8 mouse cellular contexts compared by ENCODE assay signal in genomic region chr8:72261019-72261418, GRCm38 (mm10). TPM values are rescaled to one million over a fixed set of nuclear protein-coding genes. Genes with fewer than 3 reads are reported as not detected.
DNase-seq lines count a peak whose midpoint lies in the region; ATAC-seq lines count a peak whose summit lies in the region.

No protein-coding gene starts in this region.

- DNase-seq in right cerebral cortex, adult 18-20 months: peak; percentile 39
- no peak for DNase-seq in right cerebral cortex, postnatal 36 days (ENCODE audit: low spot score in 2 of 2)
- peak; percentile 56 to 74 for DNase-seq in adrenal gland, postnatal 36 days
- peak; percentile 78 for DNase-seq in forebrain, embryonic 11.5 days (ENCODE audit: low spot score)
- DNase-seq in hindbrain, embryonic 11.5 days (ENCODE audit: low spot score): peak; percentile 80
- DNase-seq in limb, embryonic 10.5 days (ENCODE audit: low spot score): peak; percentile 60
- DNase-seq in testis, postnatal 10 days (ENCODE audit: low spot score): peak; percentile 59

- H3K4me1 ChIP-seq in forebrain, embryonic 11.5 days (replicated peaks; ENCODE audit: control insufficient read depth, insufficient read depth, low read length): no peaks in the 10 kb centered on the region
- H3K4me1 ChIP-seq in hindbrain, embryonic 11.5 days (replicated peaks; ENCODE audit: control insufficient read depth, insufficient read depth, low read length): no peaks in the 10 kb centered on the region
- H3K4me1 ChIP-seq in limb, embryonic 10.5 days: no peaks in the 10 kb centered on the region
- no peaks in the 10 kb centered on the region for H3K4me1 ChIP-seq in midbrain, embryonic 16.5 days (ENCODE audit: control insufficient read depth, insufficient read depth, low read length)

- no peak overlapping the region for H3K4me2 ChIP-seq in forebrain, embryonic 11.5 days (ENCODE audit: low read depth, low read length, severe bottlenecking)
- H3K4me2 ChIP-seq in hindbrain, embryonic 11.5 days (replicated peaks; ENCODE audit: low read depth, low read length): no peak overlapping the region
- no peak overlapping the region for H3K4me2 ChIP-seq in midbrain, embryonic 16.5 days (ENCODE audit: low read length)

- H3K27me3 ChIP-seq in forebrain, embryonic 11.5 days (ENCODE audit: control insufficient read depth, insufficient read depth, low read length): no peaks in the 10 kb centered on the region
- no peaks in the 10 kb centered on the region for H3K27me3 ChIP-seq in hindbrain, embryonic 11.5 days (ENCODE audit: control insufficient read depth, insufficient read depth, low read length)
- no peaks in the 10 kb centered on the region for H3K27me3 ChIP-seq in limb, embryonic 10.5 days (ENCODE audit: low read depth, poor library complexity, severe bottlenecking)
- H3K27me3 ChIP-seq in midbrain, embryonic 16.5 days (ENCODE audit: control insufficient read depth, insufficient read depth, low read depth, low read length): no peaks in the 10 kb centered on the region

- H3K9me3 ChIP-seq in forebrain, embryonic 11.5 days (ENCODE audit: control insufficient read depth, low read length): no peaks in the 10 kb centered on the region
- H3K9me3 ChIP-seq in hindbrain, embryonic 11.5 days (ENCODE audit: control insufficient read depth, low read length): no peaks in the 10 kb centered on the region
- no peaks in the 10 kb centered on the region for H3K9me3 ChIP-seq in limb, embryonic 10.5 days (replicated peaks)
- H3K9me3 ChIP-seq in midbrain, embryonic 16.5 days (replicated peaks; ENCODE audit: control insufficient read depth, low read length, poor library complexity, severe bottlenecking): no peaks in the 10 kb centered on the region

- no peak overlapping the region for H3K4me3 ChIP-seq in forebrain, embryonic 11.5 days (ENCODE audit: low read depth, low read length)
- no peak overlapping the region for H3K4me3 ChIP-seq in hindbrain, embryonic 11.5 days (ENCODE audit: low read depth, low read length)
- H3K4me3 ChIP-seq in limb, embryonic 10.5 days: no peak overlapping the region
- no peak overlapping the region for H3K4me3 ChIP-seq in midbrain, embryonic 16.5 days (ENCODE audit: low read depth, low read length)

- WGBS in forebrain, embryonic 11.5 days: 34% methylated on average over 2 of the region's 2 CpGs
- 30% methylated on average over 2 of the region's 2 CpGs for WGBS in hindbrain, embryonic 11.5 days
- 38% methylated on average over 2 of the region's 2 CpGs for WGBS in limb, embryonic 10.5 days
- WGBS in midbrain, embryonic 16.5 days: 33% methylated on average over 2 of the region's 2 CpGs

- peak; percentile 44; the same call in 1 of the 2 replicates for ATAC-seq in forebrain, embryonic 11.5 days (replicated peaks; ENCODE audit: low FRiP score)
- peak; percentile 76 for ATAC-seq in hindbrain, embryonic 11.5 days (ENCODE audit: low FRiP score)
- ATAC-seq in midbrain, embryonic 16.5 days: peak; percentile 52

- no peaks in the 10 kb centered on the region for H3K36me3 ChIP-seq in forebrain, embryonic 11.5 days (ENCODE audit: control insufficient read depth, insufficient read depth, low read length)
- 0 out of 2 replicates have a peak, but pooled peaks cover 3% of the 10 kb centered on the region for H3K36me3 ChIP-seq in hindbrain, embryonic 11.5 days (ENCODE audit: control insufficient read depth, insufficient read depth, low read length)
- H3K36me3 ChIP-seq in limb, embryonic 10.5 days: peaks cover 5% of the 10 kb centered on the region
- peaks cover 2% of the 10 kb centered on the region; the same call in 1 of the 2 replicates for H3K36me3 ChIP-seq in midbrain, embryonic 16.5 days (ENCODE audit: control insufficient read depth, insufficient read depth, low read length)

- H3K27ac ChIP-seq in forebrain, embryonic 11.5 days (ENCODE audit: low read depth, low read length): no peak overlapping the region
- H3K27ac ChIP-seq in hindbrain, embryonic 11.5 days (ENCODE audit: low read depth, low read length): no peak overlapping the region
- H3K27ac ChIP-seq in limb, embryonic 10.5 days: no peak overlapping the region
- no peak overlapping the region for H3K27ac ChIP-seq in midbrain, embryonic 16.5 days (ENCODE audit: low read length)

- no peak overlapping the region for H3K9ac ChIP-seq in forebrain, embryonic 11.5 days (ENCODE audit: low read length)
- no peak overlapping the region for H3K9ac ChIP-seq in hindbrain, embryonic 11.5 days (ENCODE audit: low read depth, low read length)
- H3K9ac ChIP-seq in midbrain, embryonic 16.5 days (ENCODE audit: low read depth, low read length): no peak overlapping the region

RNA-seq across cellular contexts. Expression of gene Ap1m1, which starts 21.2 kb away (rescaled TPM):
- 10 to 100 TPM; 59.4 to 61.3 TPM for total RNA-seq in adrenal gland, postnatal 36 days (2021)
- polyA plus RNA-seq in forebrain, embryonic 11.5 days (2014; fragmentation: Nextera tagmentation; extraction: Ambion mirVana): 173 and 190 TPM in 2 replicates
- 174 and 175 TPM in 2 replicates for polyA plus RNA-seq in hindbrain, embryonic 11.5 days (2014; fragmentation: Nextera tagmentation; extraction: Ambion mirVana)
- 132 and 144 TPM in 2 replicates for polyA plus RNA-seq in limb, embryonic 10.5 days (2016; fragmentation: Nextera tagmentation; extraction: Ambion mirVana)
- polyA plus RNA-seq in midbrain, embryonic 16.5 days (2015; fragmentation: Nextera tagmentation; extraction: Ambion mirVana): 288 and 297 TPM in 2 replicates

RNA-seq across cellular contexts. Expression of gene Fam32a, which starts 41.5 kb away (rescaled TPM):
- 10 to 100 TPM; 46.9 to 61.4 TPM for total RNA-seq in adrenal gland, postnatal 36 days (2021)
- polyA plus RNA-seq in forebrain, embryonic 11.5 days (2014; fragmentation: Nextera tagmentation; extraction: Ambion mirVana): 74.2 and 76.0 TPM in 2 replicates
- 75.9 and 78.9 TPM in 2 replicates for polyA plus RNA-seq in hindbrain, embryonic 11.5 days (2014; fragmentation: Nextera tagmentation; extraction: Ambion mirVana)
- polyA plus RNA-seq in limb, embryonic 10.5 days (2016; fragmentation: Nextera tagmentation; extraction: Ambion mirVana): 69.3 and 70.4 TPM in 2 replicates
- 111 and 112 TPM in 2 replicates for polyA plus RNA-seq in midbrain, embryonic 16.5 days (2015; fragmentation: Nextera tagmentation; extraction: Ambion mirVana)

RNA-seq across cellular contexts. Expression of gene Gm10282, which starts 44.0 kb away (rescaled TPM):
- 10 to 100 TPM in 1 of 2 experiments, 1 to 10 TPM in 1; 5.8 to 20.3 TPM for total RNA-seq in adrenal gland, postnatal 36 days (2021)
- 45.4 and 48.2 TPM in 2 replicates for polyA plus RNA-seq in forebrain, embryonic 11.5 days (2014; fragmentation: Nextera tagmentation; extraction: Ambion mirVana)
- polyA plus RNA-seq in hindbrain, embryonic 11.5 days (2014; fragmentation: Nextera tagmentation; extraction: Ambion mirVana): 32.2 and 35.1 TPM in 2 replicates
- 25.6 and 29.2 TPM in 2 replicates for polyA plus RNA-seq in limb, embryonic 10.5 days (2016; fragmentation: Nextera tagmentation; extraction: Ambion mirVana)
- polyA plus RNA-seq in midbrain, embryonic 16.5 days (2015; fragmentation: Nextera tagmentation; extraction: Ambion mirVana): 9.7 and 11.3 TPM in 2 replicates

RNA-seq across cellular contexts. Expression of gene Gm11034, which starts 47.6 kb away (rescaled TPM):
- not detected for total RNA-seq in adrenal gland, postnatal 36 days (2021)
- polyA plus RNA-seq in forebrain, embryonic 11.5 days (2014; fragmentation: Nextera tagmentation; extraction: Ambion mirVana): not detected in 2 replicates
- polyA plus RNA-seq in hindbrain, embryonic 11.5 days (2014; fragmentation: Nextera tagmentation; extraction: Ambion mirVana): not detected in 2 replicates
- polyA plus RNA-seq in limb, embryonic 10.5 days (2016; fragmentation: Nextera tagmentation; extraction: Ambion mirVana): not detected in 2 replicates
- not detected in 2 replicates for polyA plus RNA-seq in midbrain, embryonic 16.5 days (2015; fragmentation: Nextera tagmentation; extraction: Ambion mirVana)

RNA-seq across cellular contexts. Expression of gene Cib3, which starts 48.4 kb away (rescaled TPM):
- total RNA-seq in adrenal gland, postnatal 36 days (2021): under 1 TPM in 1 of 2 experiments, not detected in 1; 0.72 TPM
- 0.25 TPM in 1 of 2 replicates, not detected in the other for polyA plus RNA-seq in forebrain, embryonic 11.5 days (2014; fragmentation: Nextera tagmentation; extraction: Ambion mirVana)
- not detected in 2 replicates for polyA plus RNA-seq in hindbrain, embryonic 11.5 days (2014; fragmentation: Nextera tagmentation; extraction: Ambion mirVana)
- polyA plus RNA-seq in limb, embryonic 10.5 days (2016; fragmentation: Nextera tagmentation; extraction: Ambion mirVana): not detected in 2 replicates
- 0.11 TPM in 1 of 2 replicates, not detected in the other for polyA plus RNA-seq in midbrain, embryonic 16.5 days (2015; fragmentation: Nextera tagmentation; extraction: Ambion mirVana)

Comparison
In these comparisons a context has a peak if more than half of its experiments do, and no peak if none do; other contexts are left out.
1. DNase-seq: peak in right cerebral cortex, adult 18-20 months (single experiment), adrenal gland, postnatal 36 days (2 of 2), forebrain, embryonic 11.5 days (single experiment), hindbrain, embryonic 11.5 days (single experiment), limb, embryonic 10.5 days (single experiment) and testis, postnatal 10 days (single experiment); none in right cerebral cortex, postnatal 36 days (0 of 2).
2. Peak in every context shown above with its lines, with median percentiles within 50 percentile points of each other: ATAC-seq.